Mouse (Mus musculus): ENCODE measurements around the gene H2-D1. TPM values are rescaled to one million over a fixed set of nuclear protein-coding genes. Genes with fewer than 3 reads are reported as not detected.
"Not testable (repeated sequence)": the region's sequence is repeated elsewhere in the genome, so short reads cannot be mapped to it uniquely, and the experiment has no call there.

The H2-D1 gene
- total RNA-seq, 2 experiments from 2014 or later: 262 to 467 TPM

DNA sequence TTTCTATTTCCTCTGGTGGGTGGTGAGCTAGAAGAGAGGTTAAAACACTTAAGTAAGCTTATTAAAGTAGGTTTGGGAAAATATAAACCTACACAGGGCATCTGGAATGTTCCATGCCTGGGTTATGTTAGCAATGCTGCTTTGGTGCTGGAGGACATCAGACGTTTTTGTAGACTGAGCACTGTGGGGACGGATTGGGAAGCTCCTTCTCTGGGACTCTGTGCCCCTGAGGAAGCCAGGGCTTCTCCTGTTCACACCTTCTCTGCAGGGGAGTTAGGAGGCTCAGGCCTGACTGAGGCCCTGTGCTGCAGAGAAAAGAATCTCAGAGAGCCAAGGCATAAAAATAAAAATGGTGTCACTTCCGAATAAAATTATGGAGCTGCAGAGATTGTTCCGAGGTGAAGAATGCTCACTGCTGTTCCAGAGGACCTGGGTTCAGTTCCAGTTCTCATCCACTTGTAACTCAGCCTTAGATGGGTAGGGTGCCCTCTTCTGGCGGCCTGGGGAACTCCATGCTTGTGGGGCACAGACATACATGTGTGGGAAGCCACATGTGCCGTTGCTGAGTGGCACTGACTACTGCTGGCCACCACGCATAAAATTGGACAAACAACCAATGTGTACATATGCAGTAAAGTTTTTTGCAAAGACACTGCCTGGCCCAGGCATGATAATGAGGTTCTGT is 37.9 kb downstream of the H2-D1 start:
- ATAC-seq (replicated peaks; ENCODE audit: poor library complexity): not testable (repeated sequence)

DNA sequence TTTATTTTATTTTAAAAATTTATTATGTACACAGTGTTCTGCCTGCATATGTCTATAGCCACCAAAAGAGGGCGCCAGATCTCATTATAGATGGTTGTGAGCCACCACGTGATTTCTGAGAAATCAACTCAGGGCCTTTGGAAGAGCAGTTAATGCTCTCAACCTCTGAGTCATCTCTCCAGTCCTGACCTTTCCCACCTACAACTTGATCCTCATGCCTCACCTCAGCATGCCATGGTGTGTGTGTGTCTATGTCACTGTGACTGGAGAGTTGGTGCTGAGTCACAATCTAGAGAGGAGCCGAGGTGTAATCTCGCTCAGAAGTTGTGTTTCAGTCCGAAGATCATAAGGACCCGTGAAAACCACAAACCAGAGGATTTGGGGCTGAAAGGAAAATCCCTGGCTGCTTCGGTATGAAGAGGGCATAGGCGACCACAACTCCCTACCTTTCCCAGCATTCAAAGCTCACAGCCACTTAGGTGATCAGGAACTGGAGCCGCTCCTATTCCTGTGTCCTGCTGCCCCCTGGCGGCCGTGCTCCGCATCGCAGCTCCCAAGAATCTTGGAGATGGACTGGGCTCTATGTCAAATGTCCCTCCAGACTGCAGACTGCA is 39.2 kb downstream of the H2-D1 start:
- ATAC-seq (replicated peaks; ENCODE audit: poor library complexity): peak; percentile 95

DNA sequence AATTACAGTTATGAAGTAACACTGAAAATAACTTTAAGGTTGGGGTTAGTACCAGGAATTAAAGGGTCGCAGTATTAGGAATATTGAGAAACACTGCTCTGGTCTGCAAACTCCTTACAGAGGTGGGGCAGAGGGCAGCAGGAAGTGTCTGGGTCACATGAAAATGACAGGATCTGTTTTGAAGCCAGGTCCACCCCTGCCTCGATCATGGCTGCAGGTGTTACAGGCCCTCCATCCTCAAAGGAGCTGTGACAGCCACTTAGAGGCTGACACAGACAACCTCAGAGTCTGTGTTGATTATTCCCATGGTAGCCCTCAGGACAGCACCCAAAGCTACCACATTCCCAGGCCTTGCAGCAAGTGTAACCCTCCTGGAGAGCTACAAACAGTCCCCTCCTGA is 40.7 kb downstream of the H2-D1 start:
- ATAC-seq (replicated peaks; ENCODE audit: poor library complexity): no peak

DNA sequence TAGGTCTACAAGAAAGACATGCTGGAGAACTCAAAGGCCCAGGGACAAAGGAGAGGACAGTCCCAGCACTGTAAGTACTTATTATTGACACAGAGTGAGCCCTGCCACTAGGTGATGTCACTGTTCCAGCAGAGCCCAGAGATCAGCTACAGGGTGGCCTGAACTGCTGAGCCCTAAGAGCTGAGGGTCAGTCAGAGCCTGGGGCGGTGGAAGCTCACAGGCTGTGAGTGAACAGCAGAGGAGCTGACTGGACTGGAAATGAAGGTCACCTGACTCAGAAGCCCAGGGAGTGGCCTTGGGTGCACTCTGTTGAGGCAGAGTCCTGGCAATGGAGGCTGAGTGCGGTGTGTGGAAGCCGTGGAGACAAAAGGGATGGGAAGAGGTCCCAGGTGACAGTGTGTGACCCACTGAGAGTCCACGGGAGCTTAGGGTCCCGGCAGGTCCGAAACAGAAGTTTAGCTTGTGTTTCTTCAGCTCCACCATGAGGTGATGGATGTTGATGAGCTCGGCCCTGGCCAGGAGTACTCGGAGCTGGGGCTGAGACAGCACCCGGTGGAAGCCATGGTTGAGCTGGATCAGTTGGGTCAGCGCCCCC is 41.3 kb downstream of the H2-D1 start:
- ATAC-seq (replicated peaks; ENCODE audit: poor library complexity): no peak

DNA sequence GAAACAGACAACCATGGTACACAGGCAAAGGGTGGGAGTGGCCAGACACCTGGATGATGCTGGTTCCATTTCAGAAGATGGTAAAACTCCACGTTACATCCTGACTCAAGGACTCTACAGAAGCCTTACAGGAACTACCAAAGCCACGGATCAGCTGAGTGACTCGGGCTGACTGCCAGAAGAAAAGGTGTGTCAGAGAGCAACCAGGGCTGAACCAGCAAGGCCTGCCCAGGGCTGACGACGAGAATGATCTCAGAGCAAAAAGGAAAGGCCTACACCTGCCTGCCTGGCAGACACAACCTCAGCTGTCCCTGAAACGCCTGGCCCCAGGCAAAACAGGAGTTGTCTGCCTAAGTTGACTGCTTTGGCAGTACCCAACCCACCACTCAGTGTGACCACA is 41.9 kb downstream of the H2-D1 start:
- no peak for ATAC-seq (replicated peaks; ENCODE audit: poor library complexity)

DNA sequence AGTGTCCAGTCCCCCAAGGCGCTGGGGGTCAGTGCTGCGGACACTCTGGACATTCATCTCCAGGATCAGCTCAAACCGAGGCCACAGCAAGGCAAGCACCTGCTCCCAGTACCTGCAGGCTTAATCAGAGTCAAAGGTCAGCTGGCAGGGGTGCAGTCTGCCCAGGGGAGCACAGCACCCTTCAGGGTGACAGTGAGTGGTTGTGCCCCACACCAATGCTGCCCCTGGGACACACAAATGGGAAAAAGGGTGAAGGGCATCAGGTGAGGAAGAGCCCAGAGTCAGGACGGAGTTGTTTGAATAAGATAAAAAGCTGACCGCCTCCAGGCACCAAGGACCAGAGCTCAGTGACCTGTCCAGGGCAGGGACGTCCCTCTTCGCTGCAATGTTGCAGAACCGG is 42.4 kb downstream of the H2-D1 start:
- not testable (repeated sequence) for ATAC-seq (replicated peaks; ENCODE audit: poor library complexity)

Other genes starting within 250 kb of the H2-D1 start
Only the 30 nearest of the 35 such genes appear.
- gene Ddah2, start 203.7 kb upstream of the H2-D1 start, total RNA-seq (2015): 1.8 and 2.6 TPM in 2 replicates
- gene Ddah2, start 203.7 kb upstream of the H2-D1 start, total RNA-seq (2017): 1.9 and 3.5 TPM in 2 replicates
- not detected in 2 replicates for gene Ly6g6c, start 197.3 kb upstream of the H2-D1 start, total RNA-seq (2015)
- gene Ly6g6c, start 197.3 kb upstream of the H2-D1 start, total RNA-seq (2017): not detected in 2 replicates
- gene Mpig6b, start 196.5 kb upstream of the H2-D1 start, total RNA-seq (2015): not detected in 2 replicates
- gene Mpig6b, start 196.5 kb upstream of the H2-D1 start, total RNA-seq (2017): not detected in 2 replicates
- not detected in 2 replicates for gene Ly6g6e, start 185.8 kb upstream of the H2-D1 start, total RNA-seq (2015)
- gene Ly6g6e, start 185.8 kb upstream of the H2-D1 start, total RNA-seq (2017): not detected in 2 replicates
- not detected in 2 replicates for gene Ly6g6d, start 184.7 kb upstream of the H2-D1 start, total RNA-seq (2015)
- not detected in 2 replicates for gene Ly6g6d, start 184.7 kb upstream of the H2-D1 start, total RNA-seq (2017)
- gene Ly6g6f, start 177.1 kb upstream of the H2-D1 start, total RNA-seq (2015): not detected in 2 replicates
- not detected in 2 replicates for gene Ly6g6f, start 177.1 kb upstream of the H2-D1 start, total RNA-seq (2017)
- 17.5 and 21.1 TPM in 2 replicates for gene Abhd16a, start 173.5 kb upstream of the H2-D1 start, total RNA-seq (2015)
- 22.7 and 26.0 TPM in 2 replicates for gene Abhd16a, start 173.5 kb upstream of the H2-D1 start, total RNA-seq (2017)
- not detected in 2 replicates for gene Ly6g5c, start 154.5 kb upstream of the H2-D1 start, total RNA-seq (2015)
- gene Ly6g5c, start 154.5 kb upstream of the H2-D1 start, total RNA-seq (2017): not detected in 2 replicates
- gene Ly6g5b, start 147.3 kb upstream of the H2-D1 start, total RNA-seq (2015): 0.84 and 1.4 TPM in 2 replicates
- gene Ly6g5b, start 147.3 kb upstream of the H2-D1 start, total RNA-seq (2017): 0.27 and 0.92 TPM in 2 replicates
- 20.3 and 20.7 TPM in 2 replicates for gene Gpank1, start 141.3 kb upstream of the H2-D1 start, total RNA-seq (2015)
- 33.9 and 36.8 TPM in 2 replicates for gene Gpank1, start 141.3 kb upstream of the H2-D1 start, total RNA-seq (2017)
- 411 and 443 TPM in 2 replicates for gene Csnk2b, start 140.7 kb upstream of the H2-D1 start, total RNA-seq (2015)
- 375 TPM in 2 replicates for gene Csnk2b, start 140.7 kb upstream of the H2-D1 start, total RNA-seq (2017)
- gene D17H6S53E, start 136.4 kb upstream of the H2-D1 start, total RNA-seq (2015): 1.5 and 3.6 TPM in 2 replicates
- 7.7 and 7.9 TPM in 2 replicates for gene D17H6S53E, start 136.4 kb upstream of the H2-D1 start, total RNA-seq (2017)
- gene Apom, start 130.7 kb upstream of the H2-D1 start, total RNA-seq (2015): not detected in 2 replicates
- not detected in 2 replicates for gene Apom, start 130.7 kb upstream of the H2-D1 start, total RNA-seq (2017)
- 73.9 and 78.5 TPM in 2 replicates for gene Bag6, start 127.6 kb upstream of the H2-D1 start, total RNA-seq (2015)
- 77.3 and 88.5 TPM in 2 replicates for gene Bag6, start 127.6 kb upstream of the H2-D1 start, total RNA-seq (2017)
- gene Prrc2a, start 97.8 kb upstream of the H2-D1 start, total RNA-seq (2015): 228 and 262 TPM in 2 replicates
- gene Prrc2a, start 97.8 kb upstream of the H2-D1 start, total RNA-seq (2017): 59.6 and 63.9 TPM in 2 replicates
- 5.8 and 12.4 TPM in 2 replicates for gene Aif1, start 86.7 kb upstream of the H2-D1 start, total RNA-seq (2015)
- 8.9 and 11.5 TPM in 2 replicates for gene Aif1, start 86.7 kb upstream of the H2-D1 start, total RNA-seq (2017)
- 65.2 and 70.1 TPM in 2 replicates for gene Lst1, start 74.3 kb upstream of the H2-D1 start, total RNA-seq (2015)
- 47.2 and 99.6 TPM in 2 replicates for gene Lst1, start 74.3 kb upstream of the H2-D1 start, total RNA-seq (2017)
- gene Ltb, start 68.3 kb upstream of the H2-D1 start, total RNA-seq (2015): 0.22 and 0.81 TPM in 2 replicates
- gene Ltb, start 68.3 kb upstream of the H2-D1 start, total RNA-seq (2017): 0.47 and 4.4 TPM in 2 replicates
- gene Tnf, start 60.7 kb upstream of the H2-D1 start, total RNA-seq (2015): 18.6 and 33.2 TPM in 2 replicates
- gene Tnf, start 60.7 kb upstream of the H2-D1 start, total RNA-seq (2017): 11.1 and 16.4 TPM in 2 replicates
- not detected in 2 replicates for gene Lta, start 57.4 kb upstream of the H2-D1 start, total RNA-seq (2015)
- gene Lta, start 57.4 kb upstream of the H2-D1 start, total RNA-seq (2017): not detected in 2 replicates
- not detected in 2 replicates for gene Gm16181, start 41.9 kb upstream of the H2-D1 start, total RNA-seq (2015)
- not detected in 2 replicates for gene Gm16181, start 41.9 kb upstream of the H2-D1 start, total RNA-seq (2017)
- 4.1 and 6.9 TPM in 2 replicates for gene Atp6v1g2, start 29.1 kb upstream of the H2-D1 start, total RNA-seq (2015)
- 1.1 and 2.4 TPM in 2 replicates for gene Atp6v1g2, start 29.1 kb upstream of the H2-D1 start, total RNA-seq (2017)
- gene Nfkbil1, start 26.9 kb upstream of the H2-D1 start, total RNA-seq (2015): 1.9 and 3.1 TPM in 2 replicates
- 6.7 and 8.0 TPM in 2 replicates for gene Nfkbil1, start 26.9 kb upstream of the H2-D1 start, total RNA-seq (2017)
- 289 and 314 TPM in 2 replicates for gene Ddx39b, start 21.0 kb upstream of the H2-D1 start, total RNA-seq (2015)
- gene Ddx39b, start 21.0 kb upstream of the H2-D1 start, total RNA-seq (2017): 188 and 193 TPM in 2 replicates
- gene H2-Q1, start 57.7 kb downstream of the H2-D1 start, total RNA-seq (2015): not detected in 2 replicates
- not detected in 2 replicates for gene H2-Q1, start 57.7 kb downstream of the H2-D1 start, total RNA-seq (2017)
- not detected in 2 replicates for gene H2-Q2, start 79.5 kb downstream of the H2-D1 start, total RNA-seq (2015)
- not detected in 2 replicates for gene H2-Q2, start 79.5 kb downstream of the H2-D1 start, total RNA-seq (2017)
- gene H2-Q4, start 116.9 kb downstream of the H2-D1 start, total RNA-seq (2015): 10.6 and 18.1 TPM in 2 replicates
- 24.4 and 31.4 TPM in 2 replicates for gene H2-Q4, start 116.9 kb downstream of the H2-D1 start, total RNA-seq (2017)
- gene H2-Q6, start 162.1 kb downstream of the H2-D1 start, total RNA-seq (2015): 23.3 and 37.3 TPM in 2 replicates
- 25.6 and 40.7 TPM in 2 replicates for gene H2-Q6, start 162.1 kb downstream of the H2-D1 start, total RNA-seq (2017)
- gene H2-Q7, start 176.4 kb downstream of the H2-D1 start, total RNA-seq (2015): 41.7 and 63.1 TPM in 2 replicates
- gene H2-Q7, start 176.4 kb downstream of the H2-D1 start, total RNA-seq (2017): 23.7 and 30.0 TPM in 2 replicates
- gene H2-Q10, start 207.4 kb downstream of the H2-D1 start, total RNA-seq (2015): 0.64 and 0.78 TPM in 2 replicates
- 0.30 and 0.71 TPM in 2 replicates for gene H2-Q10, start 207.4 kb downstream of the H2-D1 start, total RNA-seq (2017)